Mouse (Mus musculus): ENCODE results near the gene Derl2.

GRCm38 (mm10) chr11:71032491-71033162, 13.0 kb upstream of the Derl2 start:
- TF ChIP-seq EP300 (IDR thresholded peaks at IDR 0.05; ENCODE audit: low read depth) (no peak), CTCF (IDR thresholded peaks at IDR 0.05; ENCODE audit: low read depth) (no peak)

Measured in heart, postnatal 0 days (tissue).